Mouse (Mus musculus) limb, embryonic 11.5 days (tissue): ENCODE results near the gene Nav1. TPM values are rescaled to one million over a fixed set of nuclear protein-coding genes. Genes with fewer than 3 reads are reported as not detected.

ENCODE experiments used
- ATAC-seq: fragments of 200-750 bp; cut with Nextera tagmentation; 2 replicates; pipeline ENCODE4 v1.8.0; 2017; ENCODE audit warnings: low read depth; ENCODE audit not compliant: insufficient number of reproducible peaks, low FRiP score, low TSS enrichment
- DNase-seq: peaks from one replicate; pipeline ENCODE4 v3.0.0-alpha.2; 2015; ENCODE audit warnings: low spot score
- H3K27ac ChIP-seq: fragments of 300-500 bp; sonication (generic); replicated peaks from 2 replicates; pipeline ENCODE4 v1.5.1; 2014; ENCODE audit warnings: low read depth, mild to moderate bottlenecking, low read length
- H3K27me3 ChIP-seq: fragments of 300-500 bp; sonication (generic); 2 replicates; pipeline ENCODE4 v1.6.1; 2014; ENCODE audit warnings: mild to moderate bottlenecking, low read length, mixed read lengths; ENCODE audit not compliant: control insufficient read depth, insufficient read depth
- H3K36me3 ChIP-seq: fragments of 300-500 bp; sonication (generic); 2 replicates; pipeline ENCODE4 v1.6.1; 2014; ENCODE audit warnings: mild to moderate bottlenecking, low read length, moderate library complexity, mixed read lengths; ENCODE audit not compliant: control insufficient read depth, insufficient read depth
- H3K4me1 ChIP-seq: fragments of 300-500 bp; sonication (generic); 2 replicates; pipeline ENCODE4 v1.6.1; 2014; ENCODE audit warnings: low read length, mixed read lengths; ENCODE audit not compliant: control insufficient read depth, insufficient read depth
- H3K4me2 ChIP-seq: fragments of 300-500 bp; sonication (generic); 2 replicates; pipeline ENCODE4 v1.6.1; 2014; ENCODE audit warnings: low read depth, mild to moderate bottlenecking, moderate library complexity; ENCODE audit not compliant: severe bottlenecking
- H3K4me3 ChIP-seq: fragments of 300-500 bp; sonication (generic); 2 replicates; pipeline ENCODE4 v1.5.1; 2014; ENCODE audit warnings: low read depth, low read length
- H3K9ac ChIP-seq: fragments of 300-500 bp; sonication (generic); 2 replicates; pipeline ENCODE4 v1.6.1; 2014; ENCODE audit warnings: mild to moderate bottlenecking, low read length
- H3K9me3 ChIP-seq: fragments of 300-500 bp; sonication (generic); 2 replicates; pipeline ENCODE4 v1.6.1; 2016; ENCODE audit warnings: low read length; ENCODE audit not compliant: control insufficient read depth
- WGBS: fragments of 180-500 bp; shearing (Covaris S2); extraction: QIAGEN DNeasy Blood & Tissue Kit; methylation state at CpG from one replicate; pipeline ENCODE4 v1.1.7; 2014; 5-methylcytosine and 5-hydroxymethylcytosine counted together
- polyA plus RNA-seq: library from polyadenylated mRNA; unstranded; fragments of >200 nt; fragmentation: Nextera tagmentation; extraction: Ambion mirVana; gene quantifications from 2 replicates; pipeline ENCODE4 v1.2.1, GENCODE M21; 2014

Nav1 gene
- polyA plus RNA-seq, 1 experiment from 2014 or later, result 16.4 TPM

GRCm38 (mm10) chr1:135482666-135483065 is 124.4 kb downstream of the Nav1 start:
- Histone ChIP-seq H3K27me3 (no peaks in the 10 kb centered on the region), H3K9ac (no peak overlapping the region), H3K4me2 (no peak overlapping the region), H3K4me3 (no peak overlapping the region), H3K4me1 (0 out of 2 replicates have a peak, but pooled peaks cover 4% of the 10 kb centered on the region), H3K36me3 (no peaks in the 10 kb centered on the region), H3K9me3 (no peaks in the 10 kb centered on the region), H3K27ac (no peak overlapping the region)
- DNase-seq (no peak), ATAC-seq (no peak)
- WGBS, result 95% methylated on average over 1 of the region's 1 CpGs

- no peak for ATAC-seq
- no peak overlapping the region for H3K4me2 ChIP-seq
- H3K9me3 ChIP-seq, result no peaks in the 10 kb centered on the region
- no peak overlapping the region for H3K9ac ChIP-seq
- no peaks in the 10 kb centered on the region for H3K36me3 ChIP-seq
- H3K4me1 ChIP-seq, result 0 out of 2 replicates have a peak, but pooled peaks cover 4% of the 10 kb centered on the region
- no peak for DNase-seq
- H3K27me3 ChIP-seq, result no peaks in the 10 kb centered on the region
- no peak overlapping the region for H3K27ac ChIP-seq
- H3K4me3 ChIP-seq, result no peak overlapping the region
- 88% methylated on average over 9 of the region's 9 CpGs for WGBS
These were observed 125.4 kb downstream of the Nav1 start for GRCm38 (mm10) chr1:135481656-135482055.

GRCm38 (mm10) chr1:135480815-135481214 is 126.3 kb downstream of the Nav1 start:
- H3K36me3 ChIP-seq, result no peaks in the 10 kb centered on the region
- no peak overlapping the region for H3K9ac ChIP-seq
- H3K4me3 ChIP-seq, result no peak overlapping the region
- H3K27ac ChIP-seq, result no peak overlapping the region
- DNase-seq (no peak), ATAC-seq (no peak)
- no peaks in the 10 kb centered on the region for H3K27me3 ChIP-seq
- 0 out of 2 replicates have a peak, but pooled peaks cover 4% of the 10 kb centered on the region for H3K4me1 ChIP-seq
- 90% methylated on average over 3 of the region's 3 CpGs for WGBS
- H3K4me2 ChIP-seq, result no peak overlapping the region
- no peaks in the 10 kb centered on the region for H3K9me3 ChIP-seq

GRCm38 (mm10) chr1:135475571-135475895 is 131.6 kb downstream of the Nav1 start:
- H3K4me1 ChIP-seq, result peaks cover 9% of the 10 kb centered on the region; the same call in 1 of the 2 replicates
- no peaks in the 10 kb centered on the region for H3K27me3 ChIP-seq
- H3K9ac ChIP-seq, result peak overlapping the region; percentile 14; the same call in 1 of the 2 replicates
- H3K4me3 ChIP-seq, result no peak overlapping the region
- DNase-seq, result no peak
- H3K27ac ChIP-seq, result no peak overlapping the region
- H3K36me3 ChIP-seq, result peaks cover 6% of the 10 kb centered on the region
- WGBS, result 90% methylated on average over 7 of the region's 7 CpGs
- ATAC-seq, result no peak
- H3K4me2 ChIP-seq, result no peak overlapping the region
- H3K9me3 ChIP-seq, result no peaks in the 10 kb centered on the region

- H3K27ac ChIP-seq, result no peak overlapping the region
- no peak for DNase-seq
These were observed 132.1 kb downstream of the Nav1 start for GRCm38 (mm10) chr1:135474861-135475570.

GRCm38 (mm10) chr1:135472536-135472935 is 134.6 kb downstream of the Nav1 start:
- WGBS, result 77% methylated on average over 5 of the region's 5 CpGs
- Histone ChIP-seq H3K36me3 (peaks cover 6% of the 10 kb centered on the region), H3K9me3 (no peaks in the 10 kb centered on the region)

More at GRCm38 (mm10) chr1:135474861-135475570, 132.1 kb downstream of the Nav1 start:
- peak overlapping the region; percentile 14; the same call in 1 of the 2 replicates for H3K9ac ChIP-seq
- H3K4me2 ChIP-seq, result no peak overlapping the region
- H3K4me3 ChIP-seq, result no peak overlapping the region
- peaks cover 9% of the 10 kb centered on the region; the same call in 1 of the 2 replicates for H3K4me1 ChIP-seq
- peaks cover 6% of the 10 kb centered on the region for H3K36me3 ChIP-seq
- no peaks in the 10 kb centered on the region for H3K27me3 ChIP-seq
- no peaks in the 10 kb centered on the region for H3K9me3 ChIP-seq
- 55% methylated on average over 15 of the region's 15 CpGs for WGBS
- ATAC-seq, result no peak

GRCm38 (mm10) chr1:135471742-135472141 is 135.4 kb downstream of the Nav1 start:
- DNase-seq, result no peak
- H3K9me3 ChIP-seq, result no peaks in the 10 kb centered on the region
- H3K4me2 ChIP-seq, result no peak overlapping the region
- peaks cover 5% of the 10 kb centered on the region; the same call in 1 of the 2 replicates for H3K4me1 ChIP-seq
- H3K27ac ChIP-seq, result no peak overlapping the region
- ATAC-seq, result no peak
- H3K4me3 ChIP-seq, result no peak overlapping the region
- no peak overlapping the region for H3K9ac ChIP-seq
- H3K36me3 ChIP-seq, result peaks cover 6% of the 10 kb centered on the region
- 85% methylated on average over 5 of the region's 5 CpGs for WGBS
- H3K27me3 ChIP-seq, result no peaks in the 10 kb centered on the region

More at GRCm38 (mm10) chr1:135472536-135472935, 134.6 kb downstream of the Nav1 start:
- no peak for ATAC-seq
- Histone ChIP-seq H3K4me2 (no peak overlapping the region), H3K27me3 (no peaks in the 10 kb centered on the region), H3K4me3 (no peak overlapping the region), H3K9ac (no peak overlapping the region), H3K4me1 (peaks cover 5% of the 10 kb centered on the region; the same call in 1 of the 2 replicates), H3K27ac (no peak overlapping the region)
- no peak for DNase-seq

- DNase-seq (no peak), ATAC-seq (no peak)
- Histone ChIP-seq H3K9ac (no peak overlapping the region), H3K9me3 (no peaks in the 10 kb centered on the region), H3K4me3 (no peak overlapping the region), H3K4me2 (no peak overlapping the region), H3K4me1 (peaks cover 4% of the 10 kb centered on the region; the same call in 1 of the 2 replicates), H3K36me3 (peaks cover 6% of the 10 kb centered on the region), H3K27ac (no peak overlapping the region), H3K27me3 (no peaks in the 10 kb centered on the region)
- WGBS, result 93% methylated on average over 13 of the region's 13 CpGs
These were observed 136.5 kb downstream of the Nav1 start for GRCm38 (mm10) chr1:135470546-135470945.
